Mouse (Mus musculus) embryonic facial prominence, embryonic 10.5 days (tissue): ENCODE data around the gene Shisa7. TPM values are rescaled to one million over a fixed set of nuclear protein-coding genes. Genes with fewer than 3 reads are reported as not detected.

Experiments used
- DNase-seq: peaks from one replicate; pipeline ENCODE4 v3.0.0-alpha.2; 2017; ENCODE audit warnings: low spot score
- H3K27ac ChIP-seq: fragments of 300-500 bp; sonication (generic); replicated peaks from 2 replicates; pipeline ENCODE4 v1.5.1; 2016; ENCODE audit warnings: mild to moderate bottlenecking
- H3K27me3 ChIP-seq: fragments of 300-500 bp; sonication (generic); replicated peaks from 2 replicates; pipeline ENCODE4 v1.6.1; 2016; ENCODE audit warnings: low read depth, mild to moderate bottlenecking; ENCODE audit not compliant: poor library complexity, severe bottlenecking
- H3K36me3 ChIP-seq: fragments of 300-500 bp; sonication (generic); replicated peaks from 2 replicates; pipeline ENCODE4 v1.6.1; 2016; ENCODE audit warnings: mild to moderate bottlenecking, moderate library complexity
- H3K4me1 ChIP-seq: fragments of 300-500 bp; sonication (generic); 2 replicates; pipeline ENCODE4 v1.6.1; 2016
- H3K4me3 ChIP-seq: fragments of 300-500 bp; sonication (generic); 2 replicates; pipeline ENCODE4 v1.5.1; 2016; ENCODE audit warnings: mild to moderate bottlenecking, moderate library complexity
- H3K9me3 ChIP-seq: fragments of 300-500 bp; sonication (generic); 2 replicates; pipeline ENCODE4 v1.6.1; 2016; ENCODE audit warnings: mild to moderate bottlenecking
- WGBS: fragments of 180-500 bp; shearing (Covaris S2); methylation state at CpG from one replicate; pipeline ENCODE4 v1.1.7; 2016; 5-methylcytosine and 5-hydroxymethylcytosine counted together
- polyA plus RNA-seq: library from polyadenylated mRNA; unstranded; fragments of >200 nt; fragmentation: Nextera tagmentation; extraction: Ambion mirVana; gene quantifications from 2 replicates; pipeline ENCODE4 v1.2.1, GENCODE M21; 2016

Shisa7 gene
- polyA plus RNA-seq, 1 experiment from 2014 or later, result 0.35 TPM

DNA sequence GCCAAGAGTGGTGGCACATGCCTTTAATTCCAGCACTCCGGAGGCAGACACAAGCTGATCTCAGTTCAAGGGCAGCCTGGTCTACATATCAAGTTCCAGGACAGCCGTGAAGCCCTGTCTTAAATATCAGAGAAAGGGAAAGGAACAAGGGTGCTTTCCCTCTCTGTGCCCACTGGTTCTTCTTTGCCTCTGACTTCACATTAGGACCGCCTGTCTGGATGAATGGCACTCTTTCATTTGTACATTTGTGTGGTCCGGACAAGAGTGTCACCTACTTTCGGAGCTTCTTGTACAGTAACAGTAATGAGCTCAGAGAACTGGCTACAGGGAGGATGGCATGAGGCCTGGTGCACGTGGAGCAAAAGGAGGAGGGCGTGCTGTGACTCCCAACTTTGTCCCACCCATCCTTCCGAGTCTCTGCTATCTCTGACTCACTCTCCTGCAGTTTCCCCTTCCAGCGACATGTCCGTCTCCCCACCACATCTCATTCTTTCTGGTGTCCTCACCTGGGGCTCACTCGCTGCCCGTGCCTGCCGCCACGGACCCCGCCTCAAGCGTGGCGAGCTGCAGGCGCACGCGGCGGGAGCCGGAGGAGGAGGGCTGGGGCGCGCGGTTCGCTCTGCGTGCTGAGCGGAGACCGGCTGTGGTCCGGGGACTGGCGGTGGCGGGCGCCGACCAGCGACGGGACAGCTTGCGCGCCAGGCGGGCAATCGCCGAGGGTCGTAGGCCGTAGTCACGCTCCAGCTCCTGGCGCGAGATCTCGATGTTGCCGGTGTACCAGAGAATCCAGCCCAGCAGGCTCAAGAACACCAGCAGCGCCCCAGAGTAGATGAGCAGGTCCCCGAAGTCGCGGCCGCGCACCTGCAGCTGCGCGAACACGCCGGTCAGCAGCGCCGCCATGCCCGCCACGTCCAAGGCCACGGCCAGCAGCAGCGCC, 55.7 kb downstream of the Shisa7 start:
- Histone ChIP-seq H3K27me3 (peaks cover 33% of the 10 kb centered on the region), H3K9me3 (no peaks in the 10 kb centered on the region), H3K36me3 (peaks cover 4% of the 10 kb centered on the region), H3K27ac (peak overlapping the region; percentile 84), H3K4me1 (peaks cover 19% of the 10 kb centered on the region), H3K4me3 (peak overlapping the region; percentile 63)
- peak; percentile 84 for DNase-seq
- 2% methylated on average over 64 of the region's 64 CpGs for WGBS

DNA sequence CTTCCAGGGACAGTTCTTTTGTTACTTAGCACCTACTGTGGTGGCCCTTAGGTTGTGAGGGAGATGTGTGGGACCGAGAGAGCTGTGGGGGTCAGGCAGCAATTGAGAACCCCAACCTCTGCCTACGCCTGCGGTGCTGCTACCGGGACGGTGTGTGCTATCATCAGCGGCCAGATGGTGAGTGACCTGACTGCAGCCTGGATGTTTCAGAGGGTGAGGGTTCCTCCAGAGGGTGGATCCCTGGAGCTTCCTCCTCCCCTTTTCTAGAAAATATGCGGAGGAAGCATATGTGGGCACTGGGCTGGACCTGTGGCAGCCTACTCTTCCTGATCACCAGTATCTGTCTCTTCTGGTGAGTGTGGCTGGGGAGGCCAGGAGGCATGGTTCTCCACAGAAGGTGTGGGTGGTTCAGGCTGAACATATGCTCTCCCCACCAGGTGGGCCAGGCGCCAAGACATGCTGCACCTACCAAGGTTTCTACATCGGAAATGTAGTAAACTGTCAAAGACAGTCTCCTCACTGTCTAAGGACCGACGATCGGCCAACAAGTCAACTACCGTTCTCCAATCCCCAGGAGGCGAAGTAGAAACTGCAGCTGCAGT, 60.7 kb downstream of the Shisa7 start:
- WGBS, result 84% methylated on average over 14 of the region's 14 CpGs
- Histone ChIP-seq H3K4me3 (no peak overlapping the region), H3K27ac (no peak overlapping the region), H3K27me3 (peaks cover 44% of the 10 kb centered on the region), H3K4me1 (peaks cover 23% of the 10 kb centered on the region), H3K36me3 (no peaks in the 10 kb centered on the region), H3K9me3 (no peaks in the 10 kb centered on the region)
- no peak for DNase-seq

DNA sequence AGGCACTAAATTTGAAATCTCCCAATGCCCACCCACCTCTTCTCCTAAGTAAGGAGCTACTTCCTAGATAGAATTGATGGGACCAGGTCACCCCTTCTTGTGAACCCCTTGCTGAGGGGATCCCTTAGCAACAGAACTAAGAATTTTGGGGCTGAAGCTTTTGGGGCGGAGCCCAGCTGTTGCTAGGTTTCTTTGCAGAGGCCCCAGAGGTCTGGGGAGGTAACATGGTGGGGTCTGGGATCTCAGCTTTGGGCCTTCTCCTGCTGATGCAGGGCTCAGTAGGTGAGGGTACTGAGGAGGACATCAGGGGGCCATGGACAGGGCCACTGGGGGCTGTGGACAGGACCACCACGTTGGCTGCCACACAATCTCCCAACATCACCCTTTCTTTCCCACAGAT, 61.7 kb downstream of the Shisa7 start, which contains the start of the genes Il11 and Tmem190:
TSS of gene Il11 (minus strand) at position 101 of the 400 bp plus-strand sequence.
TSS of gene Tmem190 (plus strand) at position 179 of the 400 bp plus-strand sequence.
- Histone ChIP-seq H3K36me3 (no peaks in the 10 kb centered on the region), H3K4me1 (peaks cover 24% of the 10 kb centered on the region), H3K4me3 (no peak within 1 kb of the TSS), H3K9me3 (no peaks in the 10 kb centered on the region), H3K27ac (no peak within 1 kb of the TSS), H3K27me3 (peaks cover 44% of the 10 kb centered on the region)
- 75% methylated on average over 2 of the region's 2 CpGs for WGBS
- DNase-seq, result no peak

DNA sequence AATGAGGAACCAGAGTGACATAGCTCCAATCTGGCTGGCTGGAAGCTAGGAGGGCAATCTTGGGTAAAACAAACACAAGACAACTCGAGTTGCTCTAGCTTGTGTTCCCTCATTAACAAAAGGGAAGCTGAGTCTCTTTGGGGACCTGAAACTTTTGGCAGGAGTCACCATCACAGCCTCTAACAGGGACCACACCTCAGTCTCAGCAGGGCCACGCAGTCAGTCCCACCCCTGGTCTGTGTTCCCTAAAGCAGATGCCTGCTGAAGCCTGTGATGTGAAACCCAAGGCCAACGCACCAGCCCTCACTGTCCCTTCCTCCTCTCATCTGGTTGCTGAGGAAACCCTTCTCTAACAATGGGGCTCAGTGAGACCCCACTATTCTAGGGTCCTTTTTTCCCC, 62.4 kb downstream of the Shisa7 start:
- Histone ChIP-seq H3K27ac (no peak overlapping the region), H3K9me3 (no peaks in the 10 kb centered on the region), H3K4me1 (peaks cover 31% of the 10 kb centered on the region), H3K27me3 (peaks cover 44% of the 10 kb centered on the region), H3K4me3 (no peak overlapping the region), H3K36me3 (no peaks in the 10 kb centered on the region)
- 59% methylated on average over 3 of the region's 3 CpGs for WGBS
- DNase-seq, result no peak

DNA sequence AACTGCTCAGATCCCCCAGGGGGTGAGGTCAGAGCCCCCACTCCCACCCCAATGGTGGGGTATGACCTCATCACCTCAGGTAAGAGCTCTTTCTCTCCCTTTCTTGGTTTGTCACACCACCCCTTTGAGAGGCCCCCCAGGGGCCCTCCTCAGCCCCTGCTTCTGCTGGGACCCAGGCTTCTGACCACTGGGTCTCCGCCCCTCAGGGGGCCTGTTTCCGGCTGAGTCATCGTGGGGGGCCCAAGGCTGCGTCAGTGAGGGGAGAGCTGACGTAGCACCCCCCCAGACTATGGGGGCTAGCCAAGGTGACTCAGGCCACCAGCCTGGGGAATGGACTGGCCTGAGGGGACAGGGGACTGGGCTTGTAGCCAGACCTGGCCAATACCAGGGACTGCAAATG, 64.6 kb downstream of the Shisa7 start:
- no peak overlapping the region for H3K27ac ChIP-seq
- H3K9me3 ChIP-seq, result no peaks in the 10 kb centered on the region
- no peak for DNase-seq
- no peaks in the 10 kb centered on the region for H3K36me3 ChIP-seq
- 39% methylated on average over 5 of the region's 5 CpGs for WGBS
- H3K4me1 ChIP-seq, result peaks cover 37% of the 10 kb centered on the region
- H3K27me3 ChIP-seq, result peaks cover 63% of the 10 kb centered on the region
- peak overlapping the region; percentile 13; the same call in 1 of the 2 replicates for H3K4me3 ChIP-seq

DNA sequence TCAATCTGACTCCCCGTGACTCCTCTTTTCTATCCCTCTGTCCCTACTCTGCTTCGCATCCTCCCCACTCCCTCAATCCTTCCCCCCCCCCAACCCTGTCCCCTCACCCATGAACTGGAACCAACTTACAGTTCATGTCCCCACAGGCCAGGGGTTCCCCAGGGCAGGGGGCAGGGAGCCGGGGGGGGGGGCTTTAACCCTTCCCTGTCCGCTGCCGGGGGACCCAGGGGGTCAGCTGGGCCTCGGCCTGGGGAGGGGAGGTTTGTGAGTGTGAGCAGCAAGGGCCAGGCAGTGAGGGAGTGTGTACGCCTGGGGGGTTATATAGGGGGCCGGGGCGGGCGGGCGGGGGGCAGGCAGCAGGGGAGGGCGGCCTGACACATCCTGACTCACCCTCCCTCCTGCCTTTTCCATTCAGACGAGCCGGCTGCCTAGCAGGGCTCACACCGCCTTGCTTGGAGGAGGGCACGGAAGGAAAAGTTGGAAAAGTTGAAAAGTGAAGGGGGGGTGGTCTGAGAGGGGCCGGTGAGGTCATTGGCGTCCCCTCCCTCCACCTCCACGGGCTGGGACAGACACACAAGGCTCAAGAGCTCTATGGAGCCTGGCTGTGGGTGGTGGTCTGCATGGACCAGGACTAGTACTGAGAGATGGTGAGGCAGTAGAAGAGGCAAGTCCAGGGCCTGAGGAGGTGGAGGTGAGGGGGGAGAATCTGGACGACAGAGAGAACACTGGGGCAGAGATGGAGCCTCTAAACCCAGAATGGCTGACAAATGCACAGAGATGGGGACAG, 66.5 kb downstream of the Shisa7 start:
- peak overlapping the region; percentile 49 for H3K4me3 ChIP-seq
- no peak for DNase-seq
- peaks cover 70% of the 10 kb centered on the region for H3K27me3 ChIP-seq
- peaks cover 37% of the 10 kb centered on the region for H3K4me1 ChIP-seq
- 3% methylated on average over 20 of the region's 20 CpGs for WGBS
- H3K27ac ChIP-seq, result 0 out of 2 replicates have a peak overlapping the region, but pooled peaks have one; percentile 54
- no peaks in the 10 kb centered on the region for H3K9me3 ChIP-seq
- H3K36me3 ChIP-seq, result no peaks in the 10 kb centered on the region

DNA sequence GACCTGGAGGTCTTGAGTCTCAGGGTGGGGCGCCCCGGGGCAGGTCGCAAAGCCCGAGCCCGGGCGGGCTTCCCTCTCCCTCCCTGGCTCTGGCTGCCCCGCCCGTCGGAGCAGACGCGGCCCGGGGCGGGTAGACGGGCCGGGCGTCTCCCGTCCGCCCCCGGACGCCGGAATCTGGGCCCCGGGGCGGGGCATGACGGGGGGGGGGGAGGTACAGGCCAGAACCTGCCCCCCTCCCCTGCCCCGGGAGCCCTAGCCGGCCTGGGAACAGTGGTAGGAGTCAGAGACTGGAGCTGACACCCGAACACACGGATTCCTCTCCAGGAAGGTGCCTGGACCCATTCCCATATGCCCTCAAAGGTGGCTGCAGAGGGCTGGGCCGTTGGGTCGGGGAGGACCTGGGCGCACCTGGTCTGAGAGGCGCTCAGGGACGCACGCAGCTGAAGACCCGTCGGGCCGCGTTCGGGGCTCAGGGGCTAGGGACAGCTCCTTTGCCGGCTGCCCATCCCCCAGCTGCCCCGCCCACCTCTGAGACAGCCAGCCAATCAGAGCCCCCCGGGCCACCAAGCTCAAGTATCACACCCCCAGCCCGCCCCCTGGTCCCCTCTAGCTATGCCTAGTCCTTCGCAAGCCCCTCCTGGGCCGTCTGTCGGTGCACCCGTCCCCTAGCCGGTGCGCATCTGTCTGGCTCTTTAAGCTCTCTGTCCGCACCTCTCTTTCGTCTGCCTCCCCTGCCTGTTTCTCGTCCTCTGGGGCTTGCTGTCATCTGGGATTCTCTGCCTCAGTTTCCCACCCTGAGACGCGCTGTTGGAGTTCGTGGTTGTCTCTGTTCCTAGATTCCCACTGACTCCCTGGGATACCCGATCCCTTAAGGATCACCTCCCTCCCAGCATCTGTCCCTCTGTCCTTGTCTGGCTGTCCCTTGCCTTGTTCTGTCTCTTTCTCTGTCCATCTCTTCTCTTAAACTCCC, 67.3 kb downstream of the Shisa7 start:
- peak overlapping the region; percentile 54 for H3K27ac ChIP-seq
- H3K27me3 ChIP-seq, result peaks cover 65% of the 10 kb centered on the region

DNA sequence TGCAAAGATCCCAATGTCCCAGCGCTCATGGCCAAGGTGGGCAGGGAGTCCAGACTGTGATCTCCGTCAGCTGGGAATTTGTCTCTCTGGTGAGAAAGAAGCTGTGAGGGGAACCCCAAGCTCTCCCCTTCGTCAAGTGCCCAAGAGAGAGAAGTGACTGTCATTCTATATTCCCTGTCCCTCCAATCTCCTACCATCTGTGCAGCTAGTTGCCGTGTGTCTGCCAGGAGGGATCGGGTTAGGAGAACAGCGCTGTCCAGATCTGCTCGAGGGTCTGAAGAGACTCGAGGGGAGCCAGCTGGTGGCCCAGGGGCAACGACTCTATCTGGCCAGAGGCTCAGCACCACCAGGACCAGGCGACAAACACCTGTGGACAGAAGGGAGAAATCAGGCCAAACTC, 68.4 kb downstream of the Shisa7 start:
- WGBS, result 56% methylated on average over 10 of the region's 10 CpGs
- peaks cover 29% of the 10 kb centered on the region for H3K4me1 ChIP-seq
- H3K36me3 ChIP-seq, result no peaks in the 10 kb centered on the region
- no peak overlapping the region for H3K27ac ChIP-seq
- no peak for DNase-seq
- no peak overlapping the region for H3K4me3 ChIP-seq
- H3K27me3 ChIP-seq, result peaks cover 65% of the 10 kb centered on the region
- H3K9me3 ChIP-seq, result no peaks in the 10 kb centered on the region

More for the DNA sequence above, 67.3 kb downstream of the Shisa7 start:
- Histone ChIP-seq H3K4me1 (peaks cover 37% of the 10 kb centered on the region), H3K9me3 (no peaks in the 10 kb centered on the region), H3K4me3 (peak overlapping the region; percentile 49), H3K36me3 (no peaks in the 10 kb centered on the region)
- DNase-seq, result peak; percentile 92
- 1% methylated on average over 51 of the region's 56 CpGs for WGBS

Other genes starting within 250 kb of the Shisa7 start
- not detected in 2 replicates for gene Ptprh, start 240.7 kb downstream of the Shisa7 start, polyA plus RNA-seq
- gene Tmem86b, start 213.3 kb downstream of the Shisa7 start, polyA plus RNA-seq, result 1.9 and 2.1 TPM in 2 replicates
- 9.3 and 11.0 TPM in 2 replicates for gene Ppp6r1, start 185.7 kb downstream of the Shisa7 start, polyA plus RNA-seq
- gene Hspbp1, start 159.6 kb downstream of the Shisa7 start, polyA plus RNA-seq, result 131 and 136 TPM in 2 replicates
- 2.0 and 2.2 TPM in 2 replicates for gene Brsk1, start 154.1 kb downstream of the Shisa7 start, polyA plus RNA-seq
- 0.14 and 0.20 TPM in 2 replicates for gene Tmem150b, start 119.4 kb downstream of the Shisa7 start, polyA plus RNA-seq
- 102 and 103 TPM in 2 replicates for gene Kmt5c, start 104.6 kb downstream of the Shisa7 start, polyA plus RNA-seq
- 42.5 and 46.0 TPM in 2 replicates for gene Cox6b2, start 91.6 kb downstream of the Shisa7 start, polyA plus RNA-seq
- not detected in 2 replicates for gene Fam71e2, start 73.4 kb downstream of the Shisa7 start, polyA plus RNA-seq
- gene Il11, start 61.8 kb downstream of the Shisa7 start, polyA plus RNA-seq, result 0.15 and 0.19 TPM in 2 replicates
- not detected in 2 replicates for gene Tmem190, start 61.8 kb downstream of the Shisa7 start, polyA plus RNA-seq
- 4.1 and 4.2 TPM in 2 replicates for gene Tmem238, start 55.0 kb downstream of the Shisa7 start, polyA plus RNA-seq
- gene Rpl28, start 51.8 kb downstream of the Shisa7 start, polyA plus RNA-seq, result 386 and 403 TPM in 2 replicates
- gene Ube2s, start 32.1 kb downstream of the Shisa7 start, polyA plus RNA-seq, result 422 and 438 TPM in 2 replicates
- gene Isoc2b, start 25.6 kb upstream of the Shisa7 start, polyA plus RNA-seq, result 2.6 and 4.1 TPM in 2 replicates
- 0.68 and 0.86 TPM in 2 replicates for gene Isoc2a, start 32.5 kb upstream of the Shisa7 start, polyA plus RNA-seq
- gene Gm36210, start 61.8 kb upstream of the Shisa7 start, polyA plus RNA-seq, result 0.22 TPM in 1 of 2 replicates, not detected in the other
- 4.5 and 4.6 TPM in 2 replicates for gene Zfp628, start 70.5 kb upstream of the Shisa7 start, polyA plus RNA-seq
- gene Nat14, start 77.3 kb upstream of the Shisa7 start, polyA plus RNA-seq, result 4.9 and 5.3 TPM in 2 replicates
- 1.4 and 1.7 TPM in 2 replicates for gene Ssc5d, start 81.1 kb upstream of the Shisa7 start, polyA plus RNA-seq
- gene Sbk2, start 119.7 kb upstream of the Shisa7 start, polyA plus RNA-seq, result 0.09 TPM in 1 of 2 replicates, not detected in the other
- 0.05 TPM in 1 of 2 replicates, not detected in the other for gene Sbk3, start 126.5 kb upstream of the Shisa7 start, polyA plus RNA-seq
- 24.8 and 29.3 TPM in 2 replicates for gene Zfp579, start 151.5 kb upstream of the Shisa7 start, polyA plus RNA-seq
- gene Zfp524, start 169.7 kb upstream of the Shisa7 start, polyA plus RNA-seq, result 7.8 and 8.0 TPM in 2 replicates
- gene Fiz1, start 170.0 kb upstream of the Shisa7 start, polyA plus RNA-seq, result 55.6 and 56.5 TPM in 2 replicates
- 0.38 and 1.3 TPM in 2 replicates for gene Gm44973, start 170.8 kb upstream of the Shisa7 start, polyA plus RNA-seq
- 6.1 and 6.6 TPM in 2 replicates for gene Zfp865, start 175.7 kb upstream of the Shisa7 start, polyA plus RNA-seq
- gene Ccdc106, start 175.9 kb upstream of the Shisa7 start, polyA plus RNA-seq, result 7.9 and 8.0 TPM in 2 replicates
- not detected in 2 replicates for gene 4632433K11Rik, start 189.4 kb upstream of the Shisa7 start, polyA plus RNA-seq
- 2.7 and 2.8 TPM in 2 replicates for gene Zfp784, start 193.8 kb upstream of the Shisa7 start, polyA plus RNA-seq
- gene Zfp580, start 206.8 kb upstream of the Shisa7 start, polyA plus RNA-seq, result 29.8 and 33.9 TPM in 2 replicates
- gene U2af2, start 217.4 kb upstream of the Shisa7 start, polyA plus RNA-seq, result 182 and 189 TPM in 2 replicates
- 56.7 and 58.8 TPM in 2 replicates for gene Epn1, start 235.5 kb upstream of the Shisa7 start, polyA plus RNA-seq